Mouse (Mus musculus) midbrain, embryonic 15.5 days (tissue): Measurements from ENCODE around the gene Ptprm. TPM values are rescaled to one million over a fixed set of nuclear protein-coding genes. Genes with fewer than 3 reads are reported as not detected.

Experiments used
- ATAC-seq: fragments of 200-750 bp; cut with Nextera tagmentation; replicated peaks from 2 replicates; pipeline ENCODE4 v1.8.0; 2017; ENCODE audit warnings: moderate TSS enrichment
- H3K27ac ChIP-seq: fragments of 300-500 bp; sonication (generic); 2 replicates; pipeline ENCODE4 v1.5.1; 2015; ENCODE audit warnings: mild to moderate bottlenecking, inconsistent platforms
- H3K27me3 ChIP-seq: fragments of 300-500 bp; sonication (generic); replicated peaks from 2 replicates; pipeline ENCODE4 v1.6.1; 2015; ENCODE audit warnings: inconsistent platforms
- H3K36me3 ChIP-seq: fragments of 300-500 bp; sonication (generic); replicated peaks from 2 replicates; pipeline ENCODE4 v1.6.1; 2015; ENCODE audit warnings: inconsistent platforms
- H3K4me1 ChIP-seq: fragments of 300-500 bp; sonication (generic); 2 replicates; pipeline ENCODE4 v1.6.1; 2015; ENCODE audit warnings: inconsistent platforms
- H3K4me2 ChIP-seq: fragments of 300-500 bp; sonication (generic); 2 replicates; pipeline ENCODE4 v1.6.1; 2015; ENCODE audit warnings: inconsistent platforms, mild to moderate bottlenecking, moderate library complexity
- H3K4me3 ChIP-seq: fragments of 300-500 bp; sonication (generic); 2 replicates; pipeline ENCODE4 v1.5.1; 2015; ENCODE audit warnings: mild to moderate bottlenecking, inconsistent platforms
- H3K9ac ChIP-seq: fragments of 300-500 bp; sonication (generic); 2 replicates; pipeline ENCODE4 v1.6.1; 2015; ENCODE audit warnings: mild to moderate bottlenecking, inconsistent platforms
- H3K9me3 ChIP-seq: fragments of 300-500 bp; sonication (generic); 2 replicates; pipeline ENCODE4 v1.6.1; 2016; ENCODE audit warnings: inconsistent platforms
- WGBS: fragments of 180-500 bp; shearing (Covaris S2); methylation state at CpG from one replicate; pipeline ENCODE4 v1.1.7; 2015; ENCODE audit warnings: mixed read lengths; 5-methylcytosine and 5-hydroxymethylcytosine counted together
- microRNA-seq: library from miRNA; unstranded; fragments of <30 nt; microRNA quantifications from one replicate; pipeline ENCODE4, GENCODE M21; 2016
- polyA plus RNA-seq: library from polyadenylated mRNA; unstranded; fragments of >200 nt; fragmentation: Nextera tagmentation; extraction: Ambion mirVana; gene quantifications from 2 replicates; pipeline ENCODE4 v1.2.1, GENCODE M21; 2015

Ptprm gene
- polyA plus RNA-seq, 1 experiment from 2014 or later, result 21.8 TPM

DNA sequence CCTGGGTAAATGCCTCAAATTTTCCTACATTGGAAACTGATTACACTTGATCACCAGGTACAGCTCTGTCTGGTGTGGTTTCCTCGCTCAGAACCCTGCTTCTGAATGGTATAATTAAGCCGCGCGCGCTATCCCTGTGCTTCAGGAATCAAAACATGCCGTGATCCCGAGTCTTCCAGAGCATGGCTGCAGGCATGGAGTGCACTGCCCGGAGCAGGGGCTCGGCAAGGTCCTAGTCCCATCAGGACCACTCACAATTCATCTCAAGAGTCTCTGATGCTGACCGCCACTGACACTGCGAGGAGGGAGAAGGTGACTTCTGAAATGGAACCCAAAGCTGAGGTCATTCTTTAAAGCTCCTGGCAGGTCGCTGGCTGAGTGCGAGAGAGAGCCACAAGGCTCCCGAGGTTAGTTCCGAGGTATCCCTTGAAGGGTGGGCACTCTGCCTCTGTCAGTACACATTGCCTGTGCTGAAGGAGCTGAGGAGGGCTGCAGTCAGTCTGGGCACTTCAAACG, 682.5 kb downstream of the Ptprm start:
- 0 out of 2 replicates have a peak, but pooled peaks have one; percentile 50 for ATAC-seq
- Histone ChIP-seq H3K4me2 (no peak overlapping the region), H3K9ac (no peak overlapping the region), H3K9me3 (no peaks in the 10 kb centered on the region), H3K4me1 (peaks cover 13% of the 10 kb centered on the region), H3K4me3 (no peak overlapping the region), H3K36me3 (no peaks in the 10 kb centered on the region), H3K27ac (no peak overlapping the region), H3K27me3 (no peaks in the 10 kb centered on the region)
- WGBS, result 75% methylated on average over 16 of the region's 16 CpGs

GRCm38 (mm10) chr17:66671287-66671686, 683.0 kb downstream of the Ptprm start:
- Histone ChIP-seq H3K9me3 (no peaks in the 10 kb centered on the region), H3K27me3 (no peaks in the 10 kb centered on the region), H3K9ac (no peak overlapping the region), H3K36me3 (no peaks in the 10 kb centered on the region), H3K27ac (no peak overlapping the region), H3K4me3 (no peak overlapping the region), H3K4me2 (no peak overlapping the region), H3K4me1 (peaks cover 13% of the 10 kb centered on the region)
- WGBS, result 38% methylated on average over 8 of the region's 8 CpGs
- ATAC-seq, result no peak

DNA sequence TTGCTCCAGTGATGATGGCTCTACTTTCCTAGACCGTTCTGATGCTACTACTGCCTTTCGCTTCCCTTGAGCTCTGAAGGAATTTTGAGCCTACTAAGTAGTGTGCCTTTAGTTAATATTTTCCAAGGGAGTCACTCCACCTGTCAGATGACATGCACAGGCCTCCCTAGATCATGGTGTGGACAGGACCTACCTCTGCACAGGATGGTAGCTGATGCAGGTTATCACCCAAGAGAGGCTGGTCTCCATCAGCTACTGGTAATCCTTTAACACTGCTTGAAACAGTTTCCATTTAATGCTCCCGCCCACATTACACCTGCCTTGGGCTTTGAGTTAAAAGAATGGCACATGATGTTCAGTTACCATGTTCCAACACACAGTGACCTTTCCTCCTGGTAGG, 688.5 kb downstream of the Ptprm start:
- Histone ChIP-seq H3K27me3 (no peaks in the 10 kb centered on the region), H3K4me2 (no peak overlapping the region), H3K9me3 (no peaks in the 10 kb centered on the region), H3K27ac (no peak overlapping the region), H3K36me3 (no peaks in the 10 kb centered on the region), H3K9ac (no peak overlapping the region), H3K4me3 (no peak overlapping the region), H3K4me1 (0 out of 2 replicates have a peak, but pooled peaks cover 1% of the 10 kb centered on the region)
- 94% methylated on average over 3 of the region's 3 CpGs for WGBS
- no peak for ATAC-seq

GRCm38 (mm10) chr17:66665201-66665756, 689.0 kb downstream of the Ptprm start:
- Histone ChIP-seq H3K27ac (no peak overlapping the region), H3K9me3 (no peaks in the 10 kb centered on the region), H3K9ac (no peak overlapping the region), H3K36me3 (no peaks in the 10 kb centered on the region), H3K4me1 (no peaks in the 10 kb centered on the region), H3K4me2 (no peak overlapping the region), H3K27me3 (no peaks in the 10 kb centered on the region), H3K4me3 (no peak overlapping the region)
- no peak for ATAC-seq
- 89% methylated on average over 3 of the region's 3 CpGs for WGBS

DNA sequence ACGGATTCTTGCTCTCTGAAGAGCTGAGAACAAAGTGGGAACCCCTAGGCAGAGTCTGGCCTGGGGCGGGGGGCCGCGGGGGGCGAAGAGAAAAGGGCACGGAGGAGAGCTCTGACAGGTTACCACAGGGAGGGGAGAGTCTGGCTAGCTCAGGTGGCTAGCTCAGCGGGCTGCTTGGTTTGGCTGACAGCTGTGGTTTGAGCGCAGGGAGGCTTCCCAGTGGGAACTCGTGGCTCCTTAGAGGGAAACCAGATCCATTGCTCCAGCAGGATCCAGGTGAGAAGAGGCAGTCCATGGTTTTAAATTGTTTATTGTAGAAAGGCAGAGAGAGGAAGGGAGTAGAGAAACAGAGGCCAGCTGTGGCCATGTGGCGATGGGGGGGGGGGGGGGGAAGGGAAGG, 689.5 kb downstream of the Ptprm start:
- no peaks in the 10 kb centered on the region for H3K36me3 ChIP-seq
- H3K4me3 ChIP-seq, result no peak overlapping the region
- ATAC-seq, result no peak
- H3K27me3 ChIP-seq, result no peaks in the 10 kb centered on the region
- 70% methylated on average over 10 of the region's 10 CpGs for WGBS
- no peak overlapping the region for H3K27ac ChIP-seq
- H3K4me2 ChIP-seq, result no peak overlapping the region
- no peak overlapping the region for H3K9ac ChIP-seq
- H3K4me1 ChIP-seq, result no peaks in the 10 kb centered on the region
- no peaks in the 10 kb centered on the region for H3K9me3 ChIP-seq

- Histone ChIP-seq H3K9ac (no peak overlapping the region), H3K27me3 (no peaks in the 10 kb centered on the region), H3K36me3 (no peaks in the 10 kb centered on the region), H3K4me1 (no peaks in the 10 kb centered on the region), H3K27ac (no peak overlapping the region), H3K9me3 (no peaks in the 10 kb centered on the region), H3K4me2 (no peak overlapping the region), H3K4me3 (no peak overlapping the region)
- 68% methylated on average over 3 of the region's 3 CpGs for WGBS
- no peak for ATAC-seq
Measured at GRCm38 (mm10) chr17:66659242-66659641, 695.0 kb downstream of the Ptprm start.

- Histone ChIP-seq H3K27me3 (no peaks in the 10 kb centered on the region), H3K9ac (no peak overlapping the region), H3K4me2 (no peak overlapping the region), H3K36me3 (no peaks in the 10 kb centered on the region), H3K4me3 (no peak overlapping the region), H3K9me3 (no peaks in the 10 kb centered on the region), H3K4me1 (no peaks in the 10 kb centered on the region), H3K27ac (no peak overlapping the region)
- 89% methylated on average over 7 of the region's 7 CpGs for WGBS
- ATAC-seq, result no peak
Measured at GRCm38 (mm10) chr17:66637951-66638722, 716.1 kb downstream of the Ptprm start.

DNA sequence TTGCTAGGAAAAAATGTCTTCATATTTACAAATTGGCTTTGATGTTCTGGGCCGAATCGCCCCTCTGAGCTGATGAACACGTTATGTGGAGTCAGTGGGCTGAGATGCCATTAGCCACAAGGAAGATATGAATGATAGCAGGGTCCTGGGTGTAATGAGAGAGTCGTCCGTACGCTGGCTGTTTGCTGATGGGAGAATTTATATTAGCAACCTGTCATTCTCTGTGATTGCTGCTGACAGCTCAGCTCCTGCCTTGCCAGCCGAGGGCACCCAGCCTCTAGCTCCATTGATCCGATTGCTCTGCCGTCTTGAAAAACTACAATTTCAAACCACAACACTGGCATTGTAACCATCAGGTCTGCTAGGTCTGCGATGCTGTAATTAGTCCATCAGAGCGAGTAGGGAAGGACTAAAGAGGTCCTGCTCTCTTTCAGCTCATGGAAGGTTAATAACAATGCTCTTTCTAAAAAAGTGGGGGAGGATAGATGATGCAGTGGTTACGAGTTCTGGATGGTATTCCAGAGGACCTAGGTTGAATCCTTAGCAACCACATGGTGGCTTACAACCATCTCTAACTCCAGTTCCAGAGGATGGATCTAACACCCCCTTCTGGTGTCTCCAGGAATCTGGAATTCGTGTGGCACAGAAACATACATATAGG, 734.1 kb downstream of the Ptprm start:
- H3K4me2 ChIP-seq, result no peak overlapping the region
- no peak overlapping the region for H3K9ac ChIP-seq
- no peaks in the 10 kb centered on the region for H3K9me3 ChIP-seq
- WGBS, result 44% methylated on average over 13 of the region's 13 CpGs
- no peaks in the 10 kb centered on the region for H3K27me3 ChIP-seq
- peaks cover 8% of the 10 kb centered on the region for H3K4me1 ChIP-seq
- H3K36me3 ChIP-seq, result no peaks in the 10 kb centered on the region
- no peak overlapping the region for H3K27ac ChIP-seq
- H3K4me3 ChIP-seq, result no peak overlapping the region
- ATAC-seq, result no peak; the same call in 1 of the 2 replicates

- H3K9ac ChIP-seq, result no peak overlapping the region
- 66% methylated on average over 3 of the region's 3 CpGs for WGBS
- H3K4me3 ChIP-seq, result no peak overlapping the region
- H3K9me3 ChIP-seq, result no peaks in the 10 kb centered on the region
- no peaks in the 10 kb centered on the region for H3K36me3 ChIP-seq
- no peak overlapping the region for H3K27ac ChIP-seq
- H3K27me3 ChIP-seq, result no peaks in the 10 kb centered on the region
- H3K4me2 ChIP-seq, result no peak overlapping the region
- H3K4me1 ChIP-seq, result peaks cover 8% of the 10 kb centered on the region
- peak; percentile 66 for ATAC-seq
Measured at GRCm38 (mm10) chr17:66619255-66619826, 734.9 kb downstream of the Ptprm start.

Small RNA genes within 50 kb of the gene (microRNA-seq; reads per million reads assigned to microRNA genes)
- not detected for gene Mir5709
